Mouse (Mus musculus): ENCODE results near the gene Etnk1. TPM values are rescaled to one million over a fixed set of nuclear protein-coding genes. Genes with fewer than 3 reads are reported as not detected.
A peak's percentile ranks its signal among the peaks of the same experiment; 100 is the strongest.

The Etnk1 gene
- total and polyA plus RNA-seq, 2 experiments, result 14.0 to 26.4 TPM

GRCm38 (mm10) chr6:143153160-143153559 lies 13.9 kb upstream of the Etnk1 start:
- Histone ChIP-seq H3K4me3 (ENCODE audit: insufficient read depth, low read depth, low read length) (no peak overlapping the region), H3K79me2 (ENCODE audit: control insufficient read depth, insufficient read depth, low read length) (no peaks in the 10 kb centered on the region), H3K9ac (ENCODE audit: low read depth, low read length) (no peak overlapping the region), H3K36me3 (ENCODE audit: control insufficient read depth, insufficient read depth, low read length) (no peaks in the 10 kb centered on the region), H3K4me1 (ENCODE audit: control insufficient read depth, insufficient read depth, low read length) (peaks cover 9% of the 10 kb centered on the region), H3K27me3 (ENCODE audit: control insufficient read depth, insufficient read depth, low read length) (no peaks in the 10 kb centered on the region), H3K27ac (replicated peaks; ENCODE audit: insufficient read depth, low read depth, low read length) (no peak overlapping the region)
- 51% methylated on average over 2 of the region's 2 CpGs for WGBS
- no peak for TF ChIP-seq CTCF (IDR thresholded peaks at IDR 0.05; ENCODE audit: low read depth, low read length)
- no peak for TF ChIP-seq POLR2A (IDR thresholded peaks at IDR 0.05; ENCODE audit: extremely low read depth, insufficient read depth, low read length)
- DNase-seq (ENCODE audit: extremely low read depth, low read depth, low spot score), result no peak

GRCm38 (mm10) chr6:143153751-143154494 lies 13.1 kb upstream of the Etnk1 start:
- 18% methylated on average over 10 of the region's 10 CpGs for WGBS
- no peaks in the 10 kb centered on the region for H3K27me3 ChIP-seq (ENCODE audit: control insufficient read depth, insufficient read depth, low read length)
- no peaks in the 10 kb centered on the region for H3K36me3 ChIP-seq (ENCODE audit: control insufficient read depth, insufficient read depth, low read length)
- peaks cover 9% of the 10 kb centered on the region for H3K4me1 ChIP-seq (ENCODE audit: control insufficient read depth, insufficient read depth, low read length)
- no peak overlapping the region for H3K9ac ChIP-seq (ENCODE audit: low read depth, low read length)
- peak; percentile 81 for DNase-seq (ENCODE audit: extremely low read depth, low read depth, low spot score)
- H3K4me3 ChIP-seq (ENCODE audit: insufficient read depth, low read depth, low read length), result no peak overlapping the region
- no peak overlapping the region for H3K27ac ChIP-seq (replicated peaks; ENCODE audit: insufficient read depth, low read depth, low read length)
- TF ChIP-seq POLR2A (IDR thresholded peaks at IDR 0.05; ENCODE audit: extremely low read depth, insufficient read depth, low read length) (no peak), CTCF (IDR thresholded peaks at IDR 0.05; ENCODE audit: low read depth, low read length) (no peak)
- no peaks in the 10 kb centered on the region for H3K79me2 ChIP-seq (ENCODE audit: control insufficient read depth, insufficient read depth, low read length)

GRCm38 (mm10) chr6:143154885-143155284 lies 12.1 kb upstream of the Etnk1 start:
- Histone ChIP-seq H3K27me3 (ENCODE audit: control insufficient read depth, insufficient read depth, low read length) (no peaks in the 10 kb centered on the region), H3K4me1 (ENCODE audit: control insufficient read depth, insufficient read depth, low read length) (peaks cover 9% of the 10 kb centered on the region), H3K27ac (replicated peaks; ENCODE audit: insufficient read depth, low read depth, low read length) (no peak overlapping the region), H3K4me3 (ENCODE audit: insufficient read depth, low read depth, low read length) (no peak overlapping the region), H3K79me2 (ENCODE audit: control insufficient read depth, insufficient read depth, low read length) (no peaks in the 10 kb centered on the region), H3K9ac (ENCODE audit: low read depth, low read length) (no peak overlapping the region), H3K36me3 (ENCODE audit: control insufficient read depth, insufficient read depth, low read length) (no peaks in the 10 kb centered on the region)
- no peak for DNase-seq (ENCODE audit: extremely low read depth, low read depth, low spot score)
- WGBS, result 74% methylated on average over 13 of the region's 13 CpGs
- no peak for TF ChIP-seq CTCF (IDR thresholded peaks at IDR 0.05; ENCODE audit: low read depth, low read length)
- TF ChIP-seq POLR2A (IDR thresholded peaks at IDR 0.05; ENCODE audit: extremely low read depth, insufficient read depth, low read length), result no peak

GRCm38 (mm10) chr6:143155996-143156395 lies 11.0 kb upstream of the Etnk1 start:
- no peak overlapping the region for H3K27ac ChIP-seq (replicated peaks; ENCODE audit: insufficient read depth, low read depth, low read length)
- H3K27me3 ChIP-seq (ENCODE audit: control insufficient read depth, insufficient read depth, low read length), result no peaks in the 10 kb centered on the region
- no peak overlapping the region for H3K4me3 ChIP-seq (ENCODE audit: insufficient read depth, low read depth, low read length)
- WGBS, result 80% methylated on average over 1 of the region's 1 CpGs
- peaks cover 9% of the 10 kb centered on the region for H3K4me1 ChIP-seq (ENCODE audit: control insufficient read depth, insufficient read depth, low read length)
- DNase-seq (ENCODE audit: extremely low read depth, low read depth, low spot score), result no peak
- TF ChIP-seq POLR2A (IDR thresholded peaks at IDR 0.05; ENCODE audit: extremely low read depth, insufficient read depth, low read length) (no peak), CTCF (IDR thresholded peaks at IDR 0.05; ENCODE audit: low read depth, low read length) (no peak)
- no peak overlapping the region for H3K9ac ChIP-seq (ENCODE audit: low read depth, low read length)
- no peaks in the 10 kb centered on the region for H3K79me2 ChIP-seq (ENCODE audit: control insufficient read depth, insufficient read depth, low read length)
- H3K36me3 ChIP-seq (ENCODE audit: control insufficient read depth, insufficient read depth, low read length), result no peaks in the 10 kb centered on the region

- 86% methylated on average over 7 of the region's 7 CpGs for WGBS
- H3K27ac ChIP-seq (replicated peaks; ENCODE audit: insufficient read depth, low read depth, low read length), result no peak overlapping the region
Measured at GRCm38 (mm10) chr6:143156684-143157083, 10.3 kb upstream of the Etnk1 start.

GRCm38 (mm10) chr6:143157401-143157800 lies 9.6 kb upstream of the Etnk1 start:
- 82% methylated on average over 8 of the region's 8 CpGs for WGBS
- no peak overlapping the region for H3K4me3 ChIP-seq (ENCODE audit: insufficient read depth, low read depth, low read length)
- peaks cover 9% of the 10 kb centered on the region for H3K4me1 ChIP-seq (ENCODE audit: control insufficient read depth, insufficient read depth, low read length)
- H3K79me2 ChIP-seq (ENCODE audit: control insufficient read depth, insufficient read depth, low read length), result no peaks in the 10 kb centered on the region
- H3K27ac ChIP-seq (replicated peaks; ENCODE audit: insufficient read depth, low read depth, low read length), result no peak overlapping the region
- no peaks in the 10 kb centered on the region for H3K36me3 ChIP-seq (ENCODE audit: control insufficient read depth, insufficient read depth, low read length)
- H3K27me3 ChIP-seq (ENCODE audit: control insufficient read depth, insufficient read depth, low read length), result no peaks in the 10 kb centered on the region
- H3K9ac ChIP-seq (ENCODE audit: low read depth, low read length), result no peak overlapping the region
- TF ChIP-seq POLR2A (IDR thresholded peaks at IDR 0.05; ENCODE audit: extremely low read depth, insufficient read depth, low read length), result no peak
- TF ChIP-seq CTCF (IDR thresholded peaks at IDR 0.05; ENCODE audit: low read depth, low read length), result no peak
- no peak for DNase-seq (ENCODE audit: extremely low read depth, low read depth, low spot score)

More at GRCm38 (mm10) chr6:143156684-143157083, 10.3 kb upstream of the Etnk1 start:
- no peaks in the 10 kb centered on the region for H3K79me2 ChIP-seq (ENCODE audit: control insufficient read depth, insufficient read depth, low read length)
- no peaks in the 10 kb centered on the region for H3K36me3 ChIP-seq (ENCODE audit: control insufficient read depth, insufficient read depth, low read length)
- no peak overlapping the region for H3K9ac ChIP-seq (ENCODE audit: low read depth, low read length)
- DNase-seq (ENCODE audit: extremely low read depth, low read depth, low spot score), result no peak
- peaks cover 9% of the 10 kb centered on the region for H3K4me1 ChIP-seq (ENCODE audit: control insufficient read depth, insufficient read depth, low read length)
- TF ChIP-seq CTCF (IDR thresholded peaks at IDR 0.05; ENCODE audit: low read depth, low read length), result no peak
- no peak for TF ChIP-seq POLR2A (IDR thresholded peaks at IDR 0.05; ENCODE audit: extremely low read depth, insufficient read depth, low read length)
- no peaks in the 10 kb centered on the region for H3K27me3 ChIP-seq (ENCODE audit: control insufficient read depth, insufficient read depth, low read length)
- no peak overlapping the region for H3K4me3 ChIP-seq (ENCODE audit: insufficient read depth, low read depth, low read length)

All from liver, adult 2 months (tissue).